Mouse (Mus musculus) liver, postnatal 0 days (tissue): Measurements from ENCODE around the gene 9430038I01Rik. TPM values are rescaled to one million over a fixed set of nuclear protein-coding genes. Genes with fewer than 3 reads are reported as not detected.

Source experiments
- ATAC-seq: fragments of 200-750 bp; cut with Nextera tagmentation; 2 replicates; pipeline ENCODE4 v1.8.0; 2017; ENCODE audit warnings: mild to moderate bottlenecking, moderate library complexity
- DNase-seq: peaks from one replicate; pipeline ENCODE4 v3.0.0-alpha.2; 2016
- H3K27ac ChIP-seq: fragments of 300-500 bp; sonication (generic); 2 replicates; pipeline ENCODE4 v1.5.1; 2014; ENCODE audit warnings: antibody characterized with exemption, moderate library complexity, mild to moderate bottlenecking, low read depth
- H3K27me3 ChIP-seq: fragments of 300-500 bp; sonication (generic); 2 replicates; pipeline ENCODE4 v1.6.1; 2014; ENCODE audit warnings: low read length, control low read depth, mixed read lengths; ENCODE audit not compliant: insufficient read depth
- H3K36me3 ChIP-seq: fragments of 300-500 bp; sonication (generic); replicated peaks from 2 replicates; pipeline ENCODE4 v1.6.1; 2014; ENCODE audit warnings: mild to moderate bottlenecking, control low read depth, low read length, moderate library complexity, mixed read lengths; ENCODE audit not compliant: insufficient read depth
- H3K4me1 ChIP-seq: fragments of 300-500 bp; sonication (generic); 2 replicates; pipeline ENCODE4 v1.6.1; 2014; ENCODE audit warnings: antibody characterized with exemption, mild to moderate bottlenecking, control low read depth; ENCODE audit not compliant: insufficient read depth
- H3K4me2 ChIP-seq: fragments of 300-500 bp; sonication (generic); 2 replicates; pipeline ENCODE4 v1.6.1; 2014; ENCODE audit warnings: low read depth, mild to moderate bottlenecking, low read length, moderate library complexity, mixed read lengths
- H3K4me3 ChIP-seq: fragments of 300-500 bp; sonication (generic); 2 replicates; pipeline ENCODE4 v1.5.1; 2014; ENCODE audit warnings: low read depth, low read length
- H3K9ac ChIP-seq: fragments of 300-500 bp; sonication (generic); replicated peaks from 2 replicates; pipeline ENCODE4 v1.6.1; 2014; ENCODE audit warnings: mild to moderate bottlenecking, moderate library complexity
- H3K9me3 ChIP-seq: fragments of 300-500 bp; sonication (generic); 2 replicates; pipeline ENCODE4 v1.6.1; 2016; ENCODE audit warnings: mild to moderate bottlenecking, control low read depth, low read length, mixed read lengths
- CTCF ChIP-seq: sonication (generic); IDR thresholded peaks from 2 replicates; pipeline ENCODE4 v1.5.1; 2016; ENCODE audit warnings: antibody characterized with exemption, low read depth
- EP300 ChIP-seq: IDR thresholded peaks from 2 replicates; pipeline ENCODE4 v1.6.1; 2016; ENCODE audit warnings: antibody characterized with exemption, low read depth, mild to moderate bottlenecking
- WGBS: fragments of 180-500 bp; shearing (Covaris S2); extraction: QIAGEN DNeasy Blood & Tissue Kit; methylation state at CpG from one replicate; pipeline ENCODE4 v1.1.7; 2014; ENCODE audit not compliant: insufficient replicate concordance; 5-methylcytosine and 5-hydroxymethylcytosine counted together
- polyA plus RNA-seq: library from polyadenylated mRNA; unstranded; fragments of >200 nt; fragmentation: Nextera tagmentation; extraction: Ambion mirVana; gene quantifications from 2 replicates; pipeline ENCODE4 v1.2.1, GENCODE M21; 2015

9430038I01Rik gene
- polyA plus RNA-seq, 1 experiment from 2014 or later, result 14.8 TPM

DNA sequence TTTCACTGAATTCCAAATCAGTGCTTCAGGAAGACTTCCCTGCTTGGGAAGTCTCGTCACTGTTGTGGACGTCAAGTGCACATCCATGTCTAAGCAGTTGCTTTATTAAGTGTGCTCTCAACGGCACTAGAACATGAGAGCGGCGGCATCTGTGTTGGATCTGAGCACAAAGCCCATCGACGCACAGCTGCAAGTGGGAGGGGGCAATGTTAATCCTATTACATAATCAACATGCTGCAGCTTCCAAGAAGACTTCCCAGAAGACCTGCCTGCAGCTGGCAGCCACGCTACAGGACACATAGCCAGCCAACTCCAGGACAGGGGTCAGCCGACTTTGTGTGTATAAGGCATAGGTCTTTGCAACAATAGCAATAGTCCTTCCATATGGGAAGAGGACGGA, 64.5 kb downstream of the 9430038I01Rik start:
- Histone ChIP-seq H3K4me1 (no peaks in the 10 kb centered on the region), H3K9ac (no peak overlapping the region), H3K27ac (no peak overlapping the region), H3K4me3 (no peak overlapping the region), H3K27me3 (no peaks in the 10 kb centered on the region), H3K4me2 (no peak overlapping the region), H3K9me3 (no peaks in the 10 kb centered on the region), H3K36me3 (no peaks in the 10 kb centered on the region)
- no peak for TF ChIP-seq EP300
- TF ChIP-seq CTCF, result no peak
- DNase-seq (no peak), ATAC-seq (no peak)
- WGBS, result 73% methylated on average over 10 of the region's 10 CpGs

DNA sequence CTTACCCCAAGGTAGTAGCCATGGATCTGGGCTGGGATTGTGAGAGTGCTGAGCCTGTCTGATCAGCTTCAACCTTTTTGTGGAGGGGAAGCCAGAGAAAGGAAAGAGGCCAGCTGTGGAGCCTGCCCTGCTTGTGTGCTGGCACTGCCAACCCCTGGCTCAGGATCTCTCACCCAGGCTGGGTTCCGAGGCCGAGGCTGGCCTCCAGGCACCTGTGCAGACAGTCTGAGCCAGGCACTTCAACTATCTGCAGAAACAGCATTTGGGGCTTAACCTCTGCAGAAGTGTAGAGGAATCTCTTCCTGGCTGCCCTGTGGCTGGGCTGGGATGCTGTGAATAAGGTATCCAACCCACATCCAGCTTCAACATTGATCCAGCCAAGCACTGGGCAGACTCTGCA, 76.6 kb downstream of the 9430038I01Rik start:
- Histone ChIP-seq H3K4me2 (no peak overlapping the region), H3K9ac (no peak overlapping the region), H3K27me3 (0 out of 2 replicates have a peak, but pooled peaks cover 8% of the 10 kb centered on the region), H3K4me3 (no peak overlapping the region), H3K4me1 (no peaks in the 10 kb centered on the region), H3K27ac (no peak overlapping the region), H3K36me3 (no peaks in the 10 kb centered on the region), H3K9me3 (no peaks in the 10 kb centered on the region)
- TF ChIP-seq EP300 (no peak), CTCF (no peak)
- ATAC-seq, result no peak
- DNase-seq, result no peak
- WGBS, result 80% methylated on average over 2 of the region's 2 CpGs

Other genes with a start within 250 kb of the 9430038I01Rik start
- 0.05 TPM in 1 of 2 replicates, not detected in the other for gene Ebf3, start 96.3 kb downstream of the 9430038I01Rik start, polyA plus RNA-seq
- 70.3 and 70.6 TPM in 2 replicates for gene Glrx3, start 26.9 kb upstream of the 9430038I01Rik start, polyA plus RNA-seq